Mouse (Mus musculus): ENCODE results near the gene Rpl34. TPM values are rescaled to one million over a fixed set of nuclear protein-coding genes. Genes with fewer than 3 reads are reported as not detected.

Gene Rpl34
- polyA plus RNA-seq, 1 experiment from 2014 or later: 612 TPM

DNA sequence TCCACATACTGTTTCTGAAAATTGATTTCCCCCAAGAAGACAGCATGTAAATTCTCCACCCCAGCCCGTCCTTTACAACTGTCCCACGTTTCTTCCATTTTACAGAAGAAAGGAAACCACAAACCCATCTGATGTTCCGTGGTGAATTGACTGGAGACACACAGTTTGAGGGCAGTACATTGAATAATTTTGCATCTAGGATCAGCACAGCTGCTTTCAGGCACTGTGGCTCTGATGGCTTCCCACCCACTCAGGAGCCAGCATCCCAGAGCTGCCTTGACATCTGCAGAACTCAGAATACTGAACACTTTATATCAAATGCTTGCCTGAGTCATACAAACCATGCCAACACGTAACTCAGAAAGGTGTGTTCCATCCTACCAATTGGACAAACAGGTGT, 10.0 kb downstream of the Rpl34 start:
- WGBS: 84% methylated on average over 4 of the region's 4 CpGs

DNA sequence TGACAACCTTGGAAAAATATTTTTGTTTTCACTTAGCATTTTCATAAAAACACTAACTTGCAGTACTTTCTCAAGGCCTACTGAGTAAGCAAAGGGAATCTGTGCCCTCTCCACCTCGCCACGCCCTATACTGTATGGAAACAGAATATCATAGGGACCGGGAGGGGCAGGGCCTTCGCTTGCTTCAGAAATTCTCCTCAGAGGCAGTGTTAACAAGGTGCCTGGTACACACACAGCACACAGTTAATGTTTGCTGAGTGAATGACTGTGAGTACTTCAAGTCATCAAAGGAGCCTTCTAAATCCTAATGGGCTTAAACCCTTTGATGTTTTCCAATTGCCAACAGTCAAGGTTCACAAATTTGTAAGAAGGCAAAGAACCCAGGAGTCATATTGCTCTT, 11.3 kb downstream of the Rpl34 start:
- no peaks in the 10 kb centered on the region for H3K27me3 ChIP-seq (ENCODE audit: control insufficient read depth, insufficient read depth, low read length)
- 94% methylated on average over 4 of the region's 4 CpGs for WGBS
- H3K4me3 ChIP-seq (replicated peaks; ENCODE audit: low read depth, low read length): no peak overlapping the region
- no peaks in the 10 kb centered on the region for H3K9me3 ChIP-seq (ENCODE audit: control insufficient read depth, low read length)
- no peak for ATAC-seq (ENCODE audit: low FRiP score, low TSS enrichment)
- no peak overlapping the region for H3K27ac ChIP-seq (replicated peaks; ENCODE audit: low read depth, low read length)
- no peak overlapping the region for H3K4me2 ChIP-seq (ENCODE audit: low read length)
- H3K4me1 ChIP-seq (ENCODE audit: control insufficient read depth, insufficient read depth, low read length): no peaks in the 10 kb centered on the region
- no peaks in the 10 kb centered on the region for H3K36me3 ChIP-seq (ENCODE audit: control insufficient read depth, insufficient read depth, low read length)
- H3K9ac ChIP-seq (replicated peaks; ENCODE audit: low read length): no peak overlapping the region
- DNase-seq: no peak

More for the DNA sequence above, 10.0 kb downstream of the Rpl34 start:
- no peak overlapping the region for H3K4me2 ChIP-seq (ENCODE audit: low read length)
- H3K9me3 ChIP-seq (ENCODE audit: control insufficient read depth, low read length): no peaks in the 10 kb centered on the region
- no peak overlapping the region for H3K4me3 ChIP-seq (replicated peaks; ENCODE audit: low read depth, low read length)
- peaks cover 8% of the 10 kb centered on the region for H3K36me3 ChIP-seq (ENCODE audit: control insufficient read depth, insufficient read depth, low read length)
- DNase-seq (no peak), ATAC-seq (ENCODE audit: low FRiP score, low TSS enrichment) (no peak)
- H3K4me1 ChIP-seq (ENCODE audit: control insufficient read depth, insufficient read depth, low read length): no peaks in the 10 kb centered on the region
- no peak overlapping the region for H3K27ac ChIP-seq (replicated peaks; ENCODE audit: low read depth, low read length)
- H3K9ac ChIP-seq (replicated peaks; ENCODE audit: low read length): no peak overlapping the region
- no peaks in the 10 kb centered on the region for H3K27me3 ChIP-seq (ENCODE audit: control insufficient read depth, insufficient read depth, low read length)

DNA sequence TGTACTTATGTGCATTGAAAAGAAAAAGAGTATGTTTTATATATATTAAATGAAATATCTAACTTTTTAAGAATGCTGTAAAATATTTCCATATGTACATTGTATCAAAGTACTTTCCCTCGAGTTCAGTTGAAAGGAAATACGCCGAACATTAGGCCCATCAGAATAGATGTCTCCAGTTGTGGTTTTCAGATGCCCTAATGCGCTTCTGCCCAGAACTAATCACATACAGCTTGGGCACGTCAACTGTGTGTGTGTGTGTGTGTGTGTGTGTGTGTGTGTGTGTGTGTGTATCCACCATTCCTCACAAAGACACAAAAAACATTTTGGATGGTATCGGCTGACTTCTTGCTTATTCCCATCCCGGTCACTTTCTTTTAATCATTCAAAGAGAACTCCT, 13.6 kb downstream of the Rpl34 start:
- ATAC-seq (ENCODE audit: low FRiP score, low TSS enrichment) (no peak), DNase-seq (no peak)
- H3K9me3 ChIP-seq (ENCODE audit: control insufficient read depth, low read length): no peaks in the 10 kb centered on the region
- WGBS: 86% methylated on average over 7 of the region's 7 CpGs
- no peak overlapping the region for H3K9ac ChIP-seq (replicated peaks; ENCODE audit: low read length)
- H3K4me2 ChIP-seq (ENCODE audit: low read length): no peak overlapping the region
- no peaks in the 10 kb centered on the region for H3K27me3 ChIP-seq (ENCODE audit: control insufficient read depth, insufficient read depth, low read length)
- H3K36me3 ChIP-seq (ENCODE audit: control insufficient read depth, insufficient read depth, low read length): no peaks in the 10 kb centered on the region
- no peak overlapping the region for H3K4me3 ChIP-seq (replicated peaks; ENCODE audit: low read depth, low read length)
- no peak overlapping the region for H3K27ac ChIP-seq (replicated peaks; ENCODE audit: low read depth, low read length)
- H3K4me1 ChIP-seq (ENCODE audit: control insufficient read depth, insufficient read depth, low read length): no peaks in the 10 kb centered on the region

DNA sequence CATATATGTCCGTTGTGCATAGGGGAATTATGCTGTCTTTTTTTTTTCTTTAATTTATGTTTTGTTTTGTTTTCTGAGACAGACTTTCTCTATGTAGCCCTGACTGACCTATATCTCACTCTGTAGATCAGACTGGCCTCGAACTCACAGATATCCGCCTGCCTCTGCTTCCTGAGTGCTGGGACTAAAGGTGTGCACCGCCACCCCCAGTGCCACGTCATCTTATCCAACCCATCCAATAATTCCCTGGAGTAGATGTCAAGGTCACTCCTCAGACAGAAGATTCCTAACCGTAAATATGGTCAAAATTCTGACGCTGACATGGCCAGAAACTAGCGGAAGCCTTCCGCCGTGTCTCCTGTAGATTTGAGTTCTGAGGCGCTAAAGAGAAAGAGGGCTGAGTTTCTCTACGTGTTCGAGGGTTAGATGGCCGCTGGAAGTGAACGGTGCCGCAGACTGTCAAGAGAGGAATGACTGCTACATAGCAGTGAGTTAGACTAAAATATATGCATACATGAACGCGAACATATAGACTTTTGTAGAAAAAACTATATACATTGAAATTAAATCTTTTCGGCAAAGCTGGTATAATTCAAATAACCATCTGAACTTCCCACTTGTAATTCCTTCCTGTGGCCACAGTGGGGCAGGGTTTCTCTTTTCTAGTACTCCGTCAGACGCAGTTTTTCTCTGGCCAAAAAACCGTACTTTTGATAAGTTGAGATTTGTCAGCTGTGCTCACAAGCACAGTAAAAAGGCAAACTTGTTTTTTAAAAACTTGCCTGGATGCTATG, 15.2 kb downstream of the Rpl34 start:
- Histone ChIP-seq H3K36me3 (ENCODE audit: control insufficient read depth, insufficient read depth, low read length) (no peaks in the 10 kb centered on the region), H3K4me1 (ENCODE audit: control insufficient read depth, insufficient read depth, low read length) (peaks cover under 1% of the 10 kb centered on the region; the same call in 1 of the 2 replicates), H3K4me3 (replicated peaks; ENCODE audit: low read depth, low read length) (0 out of 2 replicates have a peak overlapping the region, but pooled peaks have one; percentile 9), H3K4me2 (ENCODE audit: low read length) (peak overlapping the region; percentile 36), H3K27ac (replicated peaks; ENCODE audit: low read depth, low read length) (no peak overlapping the region), H3K9ac (replicated peaks; ENCODE audit: low read length) (no peak overlapping the region), H3K9me3 (ENCODE audit: control insufficient read depth, low read length) (no peaks in the 10 kb centered on the region), H3K27me3 (ENCODE audit: control insufficient read depth, insufficient read depth, low read length) (no peaks in the 10 kb centered on the region)
- 22% methylated on average over 22 of the region's 22 CpGs for WGBS
- ATAC-seq (ENCODE audit: low FRiP score, low TSS enrichment) (no peak), DNase-seq (peak; percentile 91)

DNA sequence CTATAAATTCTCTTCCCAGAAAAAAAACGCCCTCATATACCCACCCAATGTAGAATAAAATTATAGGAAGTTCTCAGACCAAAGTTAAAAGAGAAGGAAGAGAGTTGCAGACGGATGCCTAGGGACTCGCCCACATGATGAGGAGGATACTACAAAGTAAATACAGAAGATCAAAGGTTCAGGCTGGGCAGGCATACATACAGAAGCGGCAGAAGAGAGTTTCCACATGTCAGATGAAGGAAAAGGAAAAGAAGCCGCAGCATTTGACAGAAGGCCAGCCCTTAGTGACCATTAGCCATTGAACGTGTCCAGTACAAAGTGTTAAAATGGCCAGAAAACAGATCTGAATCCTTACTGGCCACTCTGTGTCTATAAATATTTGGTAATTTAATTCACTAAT, 17.3 kb downstream of the Rpl34 start:
- no peak for ATAC-seq (ENCODE audit: low FRiP score, low TSS enrichment)
- H3K27ac ChIP-seq (replicated peaks; ENCODE audit: low read depth, low read length): no peak overlapping the region
- 67% methylated on average over 6 of the region's 6 CpGs for WGBS

DNA sequence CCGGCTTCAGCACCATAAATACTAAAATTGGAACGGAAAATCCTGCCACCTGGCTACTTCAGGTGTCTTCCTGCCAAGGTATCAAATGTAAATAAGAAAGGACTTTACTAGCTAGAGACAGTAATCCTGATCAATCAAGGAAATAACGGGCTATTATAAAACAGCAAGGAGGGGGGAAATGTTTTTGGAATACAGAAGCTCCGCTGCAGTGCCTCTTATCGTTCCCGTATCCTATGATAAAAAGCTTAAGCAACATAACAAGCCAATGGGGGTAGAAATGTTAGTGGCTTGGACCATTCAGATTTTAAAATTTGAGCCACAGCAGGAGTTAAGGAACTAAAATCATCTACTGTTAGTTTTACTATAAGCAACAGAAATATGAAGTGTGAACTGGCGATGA, 20.1 kb downstream of the Rpl34 start:
- Histone ChIP-seq H3K27ac (replicated peaks; ENCODE audit: low read depth, low read length) (no peak overlapping the region), H3K4me2 (ENCODE audit: low read length) (peak overlapping the region; percentile 83), H3K36me3 (ENCODE audit: control insufficient read depth, insufficient read depth, low read length) (no peaks in the 10 kb centered on the region), H3K27me3 (ENCODE audit: control insufficient read depth, insufficient read depth, low read length) (no peaks in the 10 kb centered on the region), H3K9ac (replicated peaks; ENCODE audit: low read length) (no peak overlapping the region), H3K4me1 (ENCODE audit: control insufficient read depth, insufficient read depth, low read length) (peaks cover 22% of the 10 kb centered on the region), H3K9me3 (ENCODE audit: control insufficient read depth, low read length) (no peaks in the 10 kb centered on the region), H3K4me3 (replicated peaks; ENCODE audit: low read depth, low read length) (0 out of 2 replicates have a peak overlapping the region, but pooled peaks have one; percentile 74)
- no peak for ATAC-seq (ENCODE audit: low FRiP score, low TSS enrichment)
- DNase-seq: no peak
- WGBS: 58% methylated on average over 7 of the region's 7 CpGs

More for the DNA sequence above, 17.3 kb downstream of the Rpl34 start:
- DNase-seq: no peak
- no peak overlapping the region for H3K4me2 ChIP-seq (ENCODE audit: low read length)
- H3K27me3 ChIP-seq (ENCODE audit: control insufficient read depth, insufficient read depth, low read length): no peaks in the 10 kb centered on the region
- no peaks in the 10 kb centered on the region for H3K9me3 ChIP-seq (ENCODE audit: control insufficient read depth, low read length)
- no peaks in the 10 kb centered on the region for H3K36me3 ChIP-seq (ENCODE audit: control insufficient read depth, insufficient read depth, low read length)
- no peak overlapping the region for H3K4me3 ChIP-seq (replicated peaks; ENCODE audit: low read depth, low read length)
- peaks cover 10% of the 10 kb centered on the region for H3K4me1 ChIP-seq (ENCODE audit: control insufficient read depth, insufficient read depth, low read length)
- H3K9ac ChIP-seq (replicated peaks; ENCODE audit: low read length): no peak overlapping the region

DNA sequence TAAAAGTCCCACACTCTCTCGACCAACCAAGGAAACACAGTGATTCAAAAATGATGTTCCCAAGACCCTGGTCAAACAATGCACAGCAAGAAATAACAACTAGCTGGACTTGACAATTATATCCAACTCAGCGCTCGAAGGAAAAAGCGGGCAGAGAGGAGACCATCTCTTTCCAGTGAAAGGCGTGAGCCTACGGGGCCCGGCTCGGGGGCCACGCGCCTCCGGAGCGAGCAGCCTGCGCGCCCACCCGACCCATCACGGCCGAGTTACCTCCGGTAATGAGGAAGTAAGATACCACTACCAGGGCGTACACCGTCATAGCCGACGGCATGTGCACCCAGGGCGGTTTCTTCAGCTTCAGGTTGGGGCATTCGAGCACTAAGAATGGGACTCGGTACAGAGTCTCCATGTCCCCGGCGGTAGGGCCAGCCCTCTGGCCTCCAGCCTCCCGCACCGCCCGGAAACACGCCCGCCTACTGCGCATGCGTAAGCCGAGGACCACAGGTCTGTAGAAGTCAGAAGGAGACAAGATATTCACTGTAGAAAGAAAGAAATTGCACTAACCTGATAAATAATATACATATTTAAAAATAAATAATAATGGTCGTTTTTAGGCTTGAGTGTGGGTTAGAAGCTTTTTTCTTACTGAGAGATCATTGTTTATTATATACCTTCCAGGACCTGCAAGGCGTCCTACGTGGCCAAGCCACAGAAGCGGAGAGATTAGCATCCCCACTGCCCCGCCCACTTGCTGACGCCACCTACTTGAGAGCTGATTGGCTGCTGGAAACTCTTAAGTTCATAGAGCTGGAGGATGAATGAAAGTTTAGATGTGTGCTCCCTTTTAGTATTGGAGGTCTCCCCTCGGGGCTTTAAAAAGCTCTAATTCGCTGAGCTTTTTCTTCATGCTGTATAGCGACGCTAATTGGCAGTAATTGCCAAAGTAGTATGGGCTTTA, 21.0 kb downstream of the Rpl34 start, which contains the start of gene Ostc:
Gene Ostc, minus strand, starts transcription at position 478 of the 958 bp plus-strand sequence.
- H3K9me3 ChIP-seq (ENCODE audit: control insufficient read depth, low read length): no peaks in the 10 kb centered on the region
- H3K36me3 ChIP-seq (ENCODE audit: control insufficient read depth, insufficient read depth, low read length): no peaks in the 10 kb centered on the region
- DNase-seq (peak; percentile 99), ATAC-seq (ENCODE audit: low FRiP score, low TSS enrichment) (peak; percentile 97)
- H3K27ac ChIP-seq (replicated peaks; ENCODE audit: low read depth, low read length): peak within 1 kb of the TSS; percentile 87
- H3K4me3 ChIP-seq (replicated peaks; ENCODE audit: low read depth, low read length): peak within 1 kb of the TSS; percentile 74
- peak within 1 kb of the TSS; percentile 78 for H3K9ac ChIP-seq (replicated peaks; ENCODE audit: low read length)
- peak within 1 kb of the TSS; percentile 83 for H3K4me2 ChIP-seq (ENCODE audit: low read length)
- no peaks in the 10 kb centered on the region for H3K27me3 ChIP-seq (ENCODE audit: control insufficient read depth, insufficient read depth, low read length)
- peaks cover 22% of the 10 kb centered on the region for H3K4me1 ChIP-seq (ENCODE audit: control insufficient read depth, insufficient read depth, low read length)
- WGBS: under 1% methylated on average over 45 of the region's 45 CpGs

DNA sequence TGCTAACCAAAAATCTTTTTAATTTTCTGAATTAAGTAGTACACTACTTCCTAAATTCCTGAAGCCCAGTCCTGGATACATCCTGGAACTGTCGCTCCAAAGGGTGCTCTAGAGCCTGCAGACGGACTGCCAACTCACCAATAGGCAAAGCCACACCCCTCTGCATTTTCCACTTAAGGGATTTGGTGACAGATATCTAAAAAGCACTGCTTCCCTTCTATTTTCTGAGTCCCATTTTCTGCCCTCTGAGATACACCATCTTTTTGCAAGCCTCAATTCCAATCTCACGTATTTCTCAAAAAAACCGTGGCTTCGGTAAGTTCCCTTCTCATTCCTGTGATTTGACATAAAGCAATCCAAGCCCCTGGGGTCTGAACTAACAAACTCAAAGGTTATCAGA, 21.7 kb downstream of the Rpl34 start:
- H3K27me3 ChIP-seq (ENCODE audit: control insufficient read depth, insufficient read depth, low read length): no peaks in the 10 kb centered on the region
- peak overlapping the region; percentile 78 for H3K9ac ChIP-seq (replicated peaks; ENCODE audit: low read length)
- WGBS: under 1% methylated on average over 5 of the region's 5 CpGs
- peaks cover 22% of the 10 kb centered on the region for H3K4me1 ChIP-seq (ENCODE audit: control insufficient read depth, insufficient read depth, low read length)
- H3K36me3 ChIP-seq (ENCODE audit: control insufficient read depth, insufficient read depth, low read length): peaks cover 7% of the 10 kb centered on the region
- peak overlapping the region; percentile 87; the same call in 1 of the 2 replicates for H3K27ac ChIP-seq (replicated peaks; ENCODE audit: low read depth, low read length)
- peak overlapping the region; percentile 74 for H3K4me3 ChIP-seq (replicated peaks; ENCODE audit: low read depth, low read length)
- DNase-seq: peak; percentile 29
- peak overlapping the region; percentile 83 for H3K4me2 ChIP-seq (ENCODE audit: low read length)
- no peak for ATAC-seq (ENCODE audit: low FRiP score, low TSS enrichment)
- H3K9me3 ChIP-seq (ENCODE audit: control insufficient read depth, low read length): no peaks in the 10 kb centered on the region
